Mouse (Mus musculus): ENCODE results near the gene Pkp4. TPM values are rescaled to one million over a fixed set of nuclear protein-coding genes. Genes with fewer than 3 reads are reported as not detected.

Pkp4 gene
- polyA plus RNA-seq, 1 experiment from 2014 or later, result 17.4 TPM

DNA sequence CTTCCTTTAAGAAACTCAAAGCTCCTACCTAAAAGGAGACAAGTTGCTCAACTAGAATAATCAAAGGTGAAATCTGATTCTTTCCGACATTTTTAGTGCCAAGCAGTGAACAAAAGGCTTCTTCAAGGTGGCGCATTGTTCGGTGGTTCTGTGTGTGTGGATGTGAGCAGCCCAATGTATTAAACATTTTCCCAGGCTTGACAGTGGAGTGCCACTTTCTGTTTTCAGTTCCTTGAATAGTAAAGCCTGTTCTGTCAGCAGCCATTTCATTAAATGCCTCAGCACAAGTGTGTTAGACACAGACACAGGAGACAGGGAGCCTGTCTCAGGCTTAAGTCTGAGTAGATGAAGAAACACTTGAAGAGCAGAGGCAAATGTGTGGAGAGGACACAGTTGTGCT is 39.9 kb downstream of the Pkp4 start:
- Histone ChIP-seq H3K27ac (replicated peaks; ENCODE audit: low read depth, low read length) (no peak overlapping the region; the same call in 1 of the 2 replicates), H3K4me3 (ENCODE audit: low read depth, low read length) (no peak overlapping the region), H3K4me1 (ENCODE audit: control insufficient read depth, insufficient read depth, low read length) (no peaks in the 10 kb centered on the region), H3K9ac (replicated peaks; ENCODE audit: low read length) (no peak overlapping the region), H3K9me3 (replicated peaks; ENCODE audit: control insufficient read depth, low read length) (no peaks in the 10 kb centered on the region), H3K4me2 (ENCODE audit: low read depth, low read length) (no peak overlapping the region), H3K36me3 (replicated peaks; ENCODE audit: control insufficient read depth, insufficient read depth, low read depth, low read length) (no peaks in the 10 kb centered on the region), H3K27me3 (ENCODE audit: control insufficient read depth, insufficient read depth, low read length) (no peaks in the 10 kb centered on the region)
- DNase-seq (ENCODE audit: low spot score) (no peak), ATAC-seq (replicated peaks; ENCODE audit: insufficient number of reproducible peaks, low FRiP score, low TSS enrichment, low read depth) (no peak)
- WGBS, result 86% methylated on average over 3 of the region's 3 CpGs

- Histone ChIP-seq H3K27ac (replicated peaks; ENCODE audit: low read depth, low read length) (no peak overlapping the region), H3K27me3 (ENCODE audit: control insufficient read depth, insufficient read depth, low read length) (no peaks in the 10 kb centered on the region), H3K4me3 (ENCODE audit: low read depth, low read length) (no peak overlapping the region), H3K4me2 (ENCODE audit: low read depth, low read length) (no peak overlapping the region), H3K36me3 (replicated peaks; ENCODE audit: control insufficient read depth, insufficient read depth, low read depth, low read length) (no peaks in the 10 kb centered on the region), H3K9ac (replicated peaks; ENCODE audit: low read length) (no peak overlapping the region), H3K4me1 (ENCODE audit: control insufficient read depth, insufficient read depth, low read length) (no peaks in the 10 kb centered on the region), H3K9me3 (replicated peaks; ENCODE audit: control insufficient read depth, low read length) (no peaks in the 10 kb centered on the region)
- 79% methylated on average over 5 of the region's 5 CpGs for WGBS
- ATAC-seq (replicated peaks; ENCODE audit: insufficient number of reproducible peaks, low FRiP score, low TSS enrichment, low read depth) (no peak), DNase-seq (ENCODE audit: low spot score) (no peak)
These were observed 42.3 kb downstream of the Pkp4 start for GRCm38 (mm10) chr2:59202930-59203329.

DNA sequence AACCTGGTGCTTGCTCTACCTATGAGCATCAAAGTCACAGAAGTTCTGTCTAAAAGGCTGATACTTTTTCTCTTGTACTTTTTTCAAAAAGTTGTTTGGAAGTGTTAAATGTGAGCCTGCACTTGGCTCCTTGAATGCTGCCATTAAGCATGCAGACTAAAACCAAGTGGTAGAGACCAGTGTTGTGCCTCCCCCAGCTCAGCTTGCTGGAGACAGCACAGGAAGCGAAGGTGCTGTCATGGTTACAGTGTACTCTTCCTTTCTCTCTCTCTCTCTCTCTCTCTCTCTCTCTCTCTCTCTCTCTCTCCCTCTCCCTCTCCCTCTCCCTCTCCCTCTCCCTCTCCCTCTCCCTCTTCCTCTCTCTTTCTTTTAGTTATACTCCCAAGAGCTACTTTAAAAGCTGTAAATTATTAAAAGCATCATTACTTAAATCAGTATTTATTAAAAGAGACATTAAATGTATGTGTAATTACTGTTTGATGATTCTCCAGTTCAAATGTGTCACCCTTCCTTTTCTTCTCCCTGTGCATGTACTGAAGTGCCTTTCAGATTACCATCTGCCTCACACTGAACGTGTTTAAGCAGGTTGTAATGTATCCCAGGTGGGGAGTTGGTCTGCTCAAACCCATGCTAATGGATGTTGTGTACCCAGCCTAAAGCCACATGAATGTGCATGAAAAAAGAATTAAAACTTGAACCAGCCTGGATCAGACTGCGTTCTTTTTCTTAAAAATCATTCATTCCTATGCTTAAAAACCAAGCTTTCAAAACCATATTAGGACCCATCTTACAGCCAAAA is 43.2 kb downstream of the Pkp4 start:
- H3K9ac ChIP-seq (replicated peaks; ENCODE audit: low read length), result no peak overlapping the region
- no peaks in the 10 kb centered on the region for H3K36me3 ChIP-seq (replicated peaks; ENCODE audit: control insufficient read depth, insufficient read depth, low read depth, low read length)
- no peaks in the 10 kb centered on the region for H3K27me3 ChIP-seq (ENCODE audit: control insufficient read depth, insufficient read depth, low read length)
- H3K9me3 ChIP-seq (replicated peaks; ENCODE audit: control insufficient read depth, low read length), result no peaks in the 10 kb centered on the region
- no peak overlapping the region for H3K4me3 ChIP-seq (ENCODE audit: low read depth, low read length)
- no peak overlapping the region for H3K4me2 ChIP-seq (ENCODE audit: low read depth, low read length)
- no peak overlapping the region for H3K27ac ChIP-seq (replicated peaks; ENCODE audit: low read depth, low read length)
- no peak for ATAC-seq (replicated peaks; ENCODE audit: insufficient number of reproducible peaks, low FRiP score, low TSS enrichment, low read depth)
- WGBS, result 54% methylated on average over 3 of the region's 3 CpGs
- H3K4me1 ChIP-seq (ENCODE audit: control insufficient read depth, insufficient read depth, low read length), result no peaks in the 10 kb centered on the region
- DNase-seq (ENCODE audit: low spot score), result peak; percentile 60

GRCm38 (mm10) chr2:59205092-59205491 is 44.4 kb downstream of the Pkp4 start:
- Histone ChIP-seq H3K27ac (replicated peaks; ENCODE audit: low read depth, low read length) (no peak overlapping the region), H3K4me2 (ENCODE audit: low read depth, low read length) (no peak overlapping the region), H3K4me1 (ENCODE audit: control insufficient read depth, insufficient read depth, low read length) (no peaks in the 10 kb centered on the region), H3K27me3 (ENCODE audit: control insufficient read depth, insufficient read depth, low read length) (no peaks in the 10 kb centered on the region), H3K4me3 (ENCODE audit: low read depth, low read length) (no peak overlapping the region), H3K9me3 (replicated peaks; ENCODE audit: control insufficient read depth, low read length) (no peaks in the 10 kb centered on the region), H3K36me3 (replicated peaks; ENCODE audit: control insufficient read depth, insufficient read depth, low read depth, low read length) (no peaks in the 10 kb centered on the region), H3K9ac (replicated peaks; ENCODE audit: low read length) (no peak overlapping the region)
- ATAC-seq (replicated peaks; ENCODE audit: insufficient number of reproducible peaks, low FRiP score, low TSS enrichment, low read depth), result 0 out of 2 replicates have a peak, but pooled peaks have one; percentile 29
- DNase-seq (ENCODE audit: low spot score), result no peak
- WGBS, result 93% methylated on average over 9 of the region's 9 CpGs

DNA sequence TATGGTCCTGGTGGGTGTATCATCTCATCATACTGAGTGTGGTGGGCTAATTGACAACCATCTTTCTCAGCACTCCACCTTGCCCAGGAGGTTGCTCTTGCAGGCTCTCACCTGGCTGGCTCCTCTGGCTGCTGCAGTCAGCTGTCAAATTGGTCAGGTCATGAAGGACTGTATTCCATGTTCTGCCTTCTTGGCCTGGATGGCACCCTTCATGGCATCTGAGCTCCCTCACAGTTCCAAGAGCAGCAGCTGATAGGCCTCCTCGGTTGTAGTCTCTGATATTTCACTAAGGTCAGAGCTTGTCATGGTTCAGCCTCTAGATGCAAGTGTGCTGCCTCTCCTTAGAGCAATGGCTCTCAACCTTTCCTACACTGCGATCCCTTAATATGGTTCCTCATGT is 45.5 kb downstream of the Pkp4 start:
- Histone ChIP-seq H3K4me3 (ENCODE audit: low read depth, low read length) (no peak overlapping the region), H3K4me1 (ENCODE audit: control insufficient read depth, insufficient read depth, low read length) (no peaks in the 10 kb centered on the region), H3K36me3 (replicated peaks; ENCODE audit: control insufficient read depth, insufficient read depth, low read depth, low read length) (no peaks in the 10 kb centered on the region), H3K9me3 (replicated peaks; ENCODE audit: control insufficient read depth, low read length) (no peaks in the 10 kb centered on the region), H3K27me3 (ENCODE audit: control insufficient read depth, insufficient read depth, low read length) (no peaks in the 10 kb centered on the region), H3K9ac (replicated peaks; ENCODE audit: low read length) (no peak overlapping the region), H3K4me2 (ENCODE audit: low read depth, low read length) (no peak overlapping the region), H3K27ac (replicated peaks; ENCODE audit: low read depth, low read length) (no peak overlapping the region)
- WGBS, result 93% methylated on average over 2 of the region's 2 CpGs
- ATAC-seq (replicated peaks; ENCODE audit: insufficient number of reproducible peaks, low FRiP score, low TSS enrichment, low read depth), result no peak
- DNase-seq (ENCODE audit: low spot score), result no peak

DNA sequence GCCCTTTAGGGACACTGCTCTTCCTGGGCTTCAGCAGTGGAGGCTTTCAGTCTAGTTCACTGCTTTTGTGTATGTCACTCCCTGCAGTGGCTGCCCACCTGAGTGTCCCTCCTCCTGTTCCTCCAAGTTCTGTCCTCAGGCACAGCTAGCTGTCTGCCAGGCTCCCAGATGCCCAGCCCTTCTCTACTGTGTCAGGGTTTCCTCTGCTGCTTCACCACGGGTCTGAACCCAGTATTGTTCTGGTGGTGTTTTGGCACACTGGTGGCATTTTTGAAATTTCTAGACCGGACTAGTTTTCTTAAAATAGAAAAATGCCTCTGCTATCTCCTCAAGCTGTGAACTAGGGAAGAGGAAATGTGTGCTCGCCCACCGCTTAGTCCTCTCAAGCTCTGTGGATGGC is 46.6 kb downstream of the Pkp4 start:
- Histone ChIP-seq H3K4me2 (ENCODE audit: low read depth, low read length) (no peak overlapping the region), H3K9ac (replicated peaks; ENCODE audit: low read length) (no peak overlapping the region), H3K9me3 (replicated peaks; ENCODE audit: control insufficient read depth, low read length) (no peaks in the 10 kb centered on the region), H3K36me3 (replicated peaks; ENCODE audit: control insufficient read depth, insufficient read depth, low read depth, low read length) (no peaks in the 10 kb centered on the region), H3K4me1 (ENCODE audit: control insufficient read depth, insufficient read depth, low read length) (no peaks in the 10 kb centered on the region), H3K27ac (replicated peaks; ENCODE audit: low read depth, low read length) (no peak overlapping the region), H3K4me3 (ENCODE audit: low read depth, low read length) (no peak overlapping the region), H3K27me3 (ENCODE audit: control insufficient read depth, insufficient read depth, low read length) (no peaks in the 10 kb centered on the region)
- WGBS, result 72% methylated on average over 4 of the region's 4 CpGs
- DNase-seq (ENCODE audit: low spot score) (no peak), ATAC-seq (replicated peaks; ENCODE audit: insufficient number of reproducible peaks, low FRiP score, low TSS enrichment, low read depth) (no peak)

- no peaks in the 10 kb centered on the region for H3K4me1 ChIP-seq (ENCODE audit: control insufficient read depth, insufficient read depth, low read length)
- no peak overlapping the region for H3K9ac ChIP-seq (replicated peaks; ENCODE audit: low read length)
- H3K4me3 ChIP-seq (ENCODE audit: low read depth, low read length), result no peak overlapping the region
- no peak overlapping the region for H3K4me2 ChIP-seq (ENCODE audit: low read depth, low read length)
- H3K36me3 ChIP-seq (replicated peaks; ENCODE audit: control insufficient read depth, insufficient read depth, low read depth, low read length), result no peaks in the 10 kb centered on the region
- no peaks in the 10 kb centered on the region for H3K27me3 ChIP-seq (ENCODE audit: control insufficient read depth, insufficient read depth, low read length)
- H3K9me3 ChIP-seq (replicated peaks; ENCODE audit: control insufficient read depth, low read length), result no peaks in the 10 kb centered on the region
- H3K27ac ChIP-seq (replicated peaks; ENCODE audit: low read depth, low read length), result no peak overlapping the region
- no peak for ATAC-seq (replicated peaks; ENCODE audit: insufficient number of reproducible peaks, low FRiP score, low TSS enrichment, low read depth)
- DNase-seq (ENCODE audit: low spot score), result no peak
- 48% methylated on average over 5 of the region's 5 CpGs for whole genome bisulfite sequencing
These were observed 47.1 kb downstream of the Pkp4 start for GRCm38 (mm10) chr2:59207725-59208124.

DNA sequence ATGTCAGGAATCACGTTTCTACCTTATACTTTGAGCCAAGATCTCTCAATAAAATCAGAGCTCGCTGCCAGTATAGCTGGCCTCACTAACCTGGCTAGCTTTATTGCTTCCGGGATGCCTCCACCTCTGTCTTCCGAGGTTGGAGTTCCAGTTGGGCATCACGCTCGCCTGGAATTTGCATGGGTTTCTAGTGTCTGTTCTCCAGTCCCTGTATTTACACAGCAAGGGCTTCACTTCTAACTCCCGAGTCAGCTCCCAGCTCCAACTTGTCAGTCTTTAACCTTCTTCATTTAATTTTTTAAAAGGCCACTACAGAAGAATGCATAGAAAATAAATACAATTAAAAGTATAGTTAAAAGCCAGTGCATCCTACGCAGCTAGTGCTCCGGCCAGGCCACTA is 47.6 kb downstream of the Pkp4 start:
- H3K36me3 ChIP-seq (replicated peaks; ENCODE audit: control insufficient read depth, insufficient read depth, low read depth, low read length), result no peaks in the 10 kb centered on the region
- WGBS, result 84% methylated on average over 9 of the region's 9 CpGs
- H3K4me3 ChIP-seq (ENCODE audit: low read depth, low read length), result no peak overlapping the region
- H3K27ac ChIP-seq (replicated peaks; ENCODE audit: low read depth, low read length), result no peak overlapping the region
- ATAC-seq (replicated peaks; ENCODE audit: insufficient number of reproducible peaks, low FRiP score, low TSS enrichment, low read depth) (no peak), DNase-seq (ENCODE audit: low spot score) (no peak)
- no peak overlapping the region for H3K4me2 ChIP-seq (ENCODE audit: low read depth, low read length)
- H3K9me3 ChIP-seq (replicated peaks; ENCODE audit: control insufficient read depth, low read length), result no peaks in the 10 kb centered on the region
- H3K27me3 ChIP-seq (ENCODE audit: control insufficient read depth, insufficient read depth, low read length), result no peaks in the 10 kb centered on the region
- no peaks in the 10 kb centered on the region for H3K4me1 ChIP-seq (ENCODE audit: control insufficient read depth, insufficient read depth, low read length)
- no peak overlapping the region for H3K9ac ChIP-seq (replicated peaks; ENCODE audit: low read length)

All from embryonic facial prominence, embryonic 11.5 days (tissue).